Comparison of ENCODE assay signal across 30 mouse cellular contexts in genomic region chr10:79585723-79586122, GRCm38 (mm10). TPM values are rescaled to one million over a fixed set of nuclear protein-coding genes. Genes with fewer than 3 reads are reported as not detected.
"Had no signal": no experiment of that assay in that cellular context is flagged by ENCODE, and none has a peak within 500 bp of the region (broad histone marks: within the 10 kb centered on the region; RNA-seq: fewer than 3 reads in every experiment).

No protein-coding gene starts in this region.

- H3K4me3 ChIP-seq: gastrocnemius, adult 2 months; hindbrain, embryonic 10.5 days; hindbrain, embryonic 12.5 days; hindbrain, embryonic 15.5 days; kidney, embryonic 15.5 days; limb, embryonic 12.5 days; liver, embryonic 12.5 days had no signal

- H3K27me3 ChIP-seq: hindbrain, embryonic 12.5 days; hindbrain, embryonic 15.5 days; kidney, embryonic 15.5 days; liver, embryonic 12.5 days had no signal

- DNase-seq: gastrocnemius, adult 2 months; gastrocnemius, postnatal 10 days; gastrocnemius, postnatal 25 days; heart, postnatal 10 days; heart, postnatal 4 days; kidney, adult 11 months; kidney, adult 2 months; kidney, adult 9 months; kidney, postnatal 14 days; kidney, postnatal 36 days; layer of hippocampus, adult 9-11 months; layer of hippocampus, postnatal 36 days; left cerebral cortex, postnatal 4 days had no signal

- H3K4me1 ChIP-seq: hindbrain, embryonic 10.5 days; hindbrain, embryonic 12.5 days; hindbrain, embryonic 15.5 days; kidney, embryonic 15.5 days; limb, embryonic 12.5 days; liver, embryonic 12.5 days had no signal

- H3K9ac ChIP-seq: hindbrain, embryonic 12.5 days; hindbrain, embryonic 15.5 days; kidney, embryonic 15.5 days; limb, embryonic 12.5 days; liver, embryonic 12.5 days; liver, embryonic 14.5 days had no signal

- H3K27ac ChIP-seq: gastrocnemius, adult 2 months; hindbrain, embryonic 10.5 days; hindbrain, embryonic 12.5 days; hindbrain, embryonic 15.5 days; hindbrain, postnatal 0 days; kidney, embryonic 15.5 days; kidney, postnatal 0 days; limb, embryonic 12.5 days; liver, embryonic 12.5 days; liver, embryonic 14.5 days had no signal

- H3K4me2 ChIP-seq: heart, embryonic 11.5 days; hindbrain, embryonic 12.5 days; hindbrain, embryonic 15.5 days; kidney, embryonic 15.5 days; limb, embryonic 12.5 days; liver, embryonic 12.5 days had no signal

- H3K9me3 ChIP-seq: hindbrain, embryonic 10.5 days; hindbrain, embryonic 12.5 days; hindbrain, embryonic 15.5 days; kidney, embryonic 15.5 days; limb, embryonic 12.5 days; liver, embryonic 12.5 days had no signal

- ATAC-seq: hindbrain, postnatal 0 days; intestine, embryonic 16.5 days; liver, embryonic 12.5 days had no signal

- H3K36me3 ChIP-seq: hindbrain, embryonic 10.5 days; hindbrain, embryonic 12.5 days; hindbrain, embryonic 15.5 days; kidney, embryonic 15.5 days; limb, embryonic 12.5 days; liver, embryonic 12.5 days had no signal

RNA-seq across cellular contexts. Expression of gene Theg, which starts 1.4 kb away (rescaled TPM):
- polyA plus RNA-seq: heart, embryonic 11.5 days; heart, embryonic 14.5 days; heart, embryonic 16.5 days; hindbrain, embryonic 10.5 days; hindbrain, embryonic 12.5 days; hindbrain, embryonic 15.5 days; hindbrain, postnatal 0 days; intestine, embryonic 16.5 days; kidney, adult 2 months; kidney, embryonic 15.5 days; kidney, postnatal 0 days; large intestine, adult 2 months; limb, embryonic 12.5 days; limb, embryonic 14.5 days; liver, adult 2 months; liver, embryonic 12.5 days; liver, embryonic 14.5 days; liver, embryonic 16.5 days had no signal

RNA-seq across cellular contexts. Expression of gene C2cd4c, which starts 28.1 kb away (rescaled TPM):
- polyA plus RNA-seq: heart, embryonic 11.5 days; heart, embryonic 14.5 days; heart, embryonic 16.5 days; kidney, embryonic 15.5 days; limb, embryonic 12.5 days; liver, embryonic 12.5 days; liver, embryonic 16.5 days had no signal
